Mouse (Mus musculus) forebrain, embryonic 15.5 days (tissue): ENCODE data around the gene Arhgap11a. TPM values are rescaled to one million over a fixed set of nuclear protein-coding genes. Genes with fewer than 3 reads are reported as not detected.
A peak's percentile ranks its signal among the peaks of the same experiment; 100 is the strongest.

Source experiments
- ATAC-seq: fragments of 200-750 bp; cut with Nextera tagmentation; replicated peaks from 2 replicates; pipeline ENCODE4 v1.8.0; 2017; ENCODE audit warnings: mild to moderate bottlenecking, moderate TSS enrichment, moderate library complexity
- H3K27ac ChIP-seq: fragments of 300-500 bp; sonication (generic); replicated peaks from 2 replicates; pipeline ENCODE4 v1.5.1; 2015; ENCODE audit warnings: mild to moderate bottlenecking, inconsistent platforms
- H3K27me3 ChIP-seq: fragments of 300-500 bp; sonication (generic); 2 replicates; pipeline ENCODE4 v1.6.1; 2015; ENCODE audit warnings: inconsistent platforms
- H3K36me3 ChIP-seq: fragments of 300-500 bp; sonication (generic); 2 replicates; pipeline ENCODE4 v1.6.1; 2015; ENCODE audit warnings: mild to moderate bottlenecking, inconsistent platforms
- H3K4me1 ChIP-seq: fragments of 300-500 bp; sonication (generic); 2 replicates; pipeline ENCODE4 v1.6.1; 2015; ENCODE audit warnings: inconsistent platforms
- H3K4me2 ChIP-seq: fragments of 300-500 bp; sonication (generic); replicated peaks from 2 replicates; pipeline ENCODE4 v1.6.1; 2015; ENCODE audit warnings: mild to moderate bottlenecking, inconsistent platforms
- H3K4me3 ChIP-seq: fragments of 300-500 bp; sonication (generic); 2 replicates; pipeline ENCODE4 v1.5.1; 2015; ENCODE audit warnings: mild to moderate bottlenecking, inconsistent platforms
- H3K9ac ChIP-seq: fragments of 300-500 bp; sonication (generic); replicated peaks from 2 replicates; pipeline ENCODE4 v1.6.1; 2015; ENCODE audit warnings: mild to moderate bottlenecking, inconsistent platforms
- H3K9me3 ChIP-seq: fragments of 300-500 bp; sonication (generic); 2 replicates; pipeline ENCODE4 v1.6.1; 2016; ENCODE audit warnings: inconsistent platforms
- WGBS: fragments of 180-500 bp; shearing (Covaris S2); methylation state at CpG from one replicate; pipeline ENCODE4 v1.1.7; 2015; ENCODE audit warnings: mixed read lengths; 5-methylcytosine and 5-hydroxymethylcytosine counted together
- polyA plus RNA-seq: library from polyadenylated mRNA; unstranded; fragments of >200 nt; fragmentation: Nextera tagmentation; extraction: Ambion mirVana; gene quantifications from 2 replicates; pipeline ENCODE4 v1.2.1, GENCODE M21; 2015

Arhgap11a gene
- 31.3 and 34.2 TPM in 2 replicates for polyA plus RNA-seq

DNA sequence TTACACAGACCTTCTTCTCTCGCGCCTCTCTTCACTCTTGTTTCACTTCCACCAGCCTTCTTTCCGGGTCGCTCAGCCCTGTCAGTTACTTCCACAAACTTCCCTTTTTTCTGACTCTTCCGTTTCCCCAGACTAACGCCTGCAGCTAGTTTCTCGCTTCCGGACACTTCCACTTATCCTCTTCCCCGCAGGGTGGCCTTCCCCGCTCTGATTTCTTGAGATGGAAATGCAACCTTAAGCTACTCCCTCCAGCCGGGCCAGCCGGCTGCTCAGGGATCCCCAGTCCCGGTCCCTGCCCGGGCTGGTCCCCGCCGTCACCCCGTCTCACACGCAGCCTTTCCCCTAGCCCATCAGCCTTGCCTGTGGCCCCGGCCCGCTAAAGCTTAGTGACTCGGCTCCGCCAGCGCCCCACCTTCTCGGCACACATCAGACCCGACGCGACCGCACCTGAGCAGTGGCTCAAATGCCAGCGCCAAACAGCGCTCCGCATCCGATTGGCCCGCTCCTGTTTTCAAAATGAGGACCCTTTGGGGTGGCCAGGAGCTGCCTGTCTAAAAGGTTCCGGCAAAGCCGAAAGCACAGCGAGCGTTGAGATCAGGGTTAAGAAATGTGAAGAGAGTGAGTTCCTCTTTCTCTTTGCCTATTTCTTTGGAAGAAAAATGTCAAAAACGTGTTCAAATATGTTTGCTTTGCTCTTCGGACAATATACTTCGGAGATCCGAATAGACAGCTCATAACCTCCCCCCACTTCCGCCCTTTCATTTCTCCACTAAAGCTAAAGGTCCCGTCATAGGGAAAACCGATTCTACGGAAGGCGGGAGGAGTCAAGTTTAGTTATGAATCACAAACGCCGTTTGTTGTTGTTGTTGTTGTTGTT, at the start of gene Arhgap11a:
TSS of gene Arhgap11a (minus strand) at position 417 of the 877 bp plus-strand sequence.
- Histone ChIP-seq H3K4me3 (peak within 1 kb of the TSS; percentile 79), H3K9me3 (no peaks in the 10 kb centered on the region), H3K27ac (peak within 1 kb of the TSS; percentile 78), H3K9ac (peak within 1 kb of the TSS; percentile 60), H3K4me1 (peaks cover 33% of the 10 kb centered on the region), H3K36me3 (no peaks in the 10 kb centered on the region), H3K4me2 (peak within 1 kb of the TSS; percentile 94), H3K27me3 (no peaks in the 10 kb centered on the region)
- under 1% methylated on average over 48 of the region's 48 CpGs for WGBS
- ATAC-seq, result peak; percentile 98

DNA sequence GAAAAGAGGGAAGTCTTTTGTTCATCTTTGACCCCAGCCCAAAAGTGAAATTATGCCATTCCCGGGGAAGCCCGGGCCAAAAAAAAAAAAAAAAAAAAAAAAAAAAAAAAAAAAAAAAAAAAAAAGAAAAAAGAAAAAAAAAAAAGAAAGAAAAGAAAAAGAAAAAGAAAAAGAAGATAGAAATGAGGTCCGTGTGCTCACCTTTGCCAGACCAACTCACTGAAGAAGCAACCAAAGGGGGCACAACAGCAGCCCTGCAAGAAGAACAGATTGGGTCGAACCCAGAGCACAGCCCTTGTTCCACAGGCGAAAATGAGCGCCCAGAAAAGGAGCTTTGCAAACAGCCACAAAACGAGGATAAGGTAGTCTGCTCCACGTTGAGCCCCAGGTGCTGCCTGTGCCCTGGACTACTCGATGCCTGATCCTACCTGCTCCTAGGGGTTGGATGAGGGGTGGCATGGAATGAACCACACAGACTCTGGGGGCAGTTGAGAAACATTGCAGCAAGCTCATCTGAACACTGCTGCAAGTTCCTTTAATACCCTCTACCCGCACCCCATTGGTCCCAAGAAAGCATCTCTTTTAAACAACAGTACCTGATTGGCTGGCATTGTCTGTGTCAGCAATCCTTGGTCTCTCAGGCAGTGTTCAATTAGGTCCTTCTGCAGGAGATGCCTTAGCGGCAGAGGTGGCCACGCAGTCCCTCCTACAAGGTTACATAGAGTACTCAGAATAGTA, 45.1 kb upstream of the Arhgap11a start:
- no peaks in the 10 kb centered on the region for H3K9me3 ChIP-seq
- ATAC-seq, result no peak
- H3K36me3 ChIP-seq, result no peaks in the 10 kb centered on the region
- no peaks in the 10 kb centered on the region for H3K27me3 ChIP-seq
- WGBS, result 82% methylated on average over 10 of the region's 12 CpGs
- H3K4me2 ChIP-seq, result no peak overlapping the region
- no peak overlapping the region for H3K4me3 ChIP-seq
- H3K4me1 ChIP-seq, result no peaks in the 10 kb centered on the region
- no peak overlapping the region for H3K27ac ChIP-seq
- H3K9ac ChIP-seq, result no peak overlapping the region

DNA sequence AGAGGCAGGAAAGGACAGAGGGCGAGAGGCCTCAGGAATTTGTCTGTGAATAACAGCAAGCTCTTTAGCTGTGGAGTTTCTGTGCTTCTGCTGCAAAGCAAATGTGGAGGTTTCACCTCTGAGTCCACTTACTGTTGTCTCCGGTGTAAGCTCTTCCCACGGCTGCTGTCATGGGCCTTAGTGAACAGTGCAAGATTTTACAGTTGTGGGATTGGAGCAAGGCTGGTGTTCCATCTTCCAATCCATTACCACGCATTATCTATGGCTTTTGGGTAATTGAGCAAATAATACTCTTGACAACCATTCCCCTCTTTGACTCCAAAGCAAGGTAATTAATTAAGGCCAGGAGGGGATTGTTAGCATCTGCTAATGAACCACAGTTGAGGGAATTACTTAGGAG, 38.7 kb upstream of the Arhgap11a start:
- no peak overlapping the region for H3K9ac ChIP-seq
- no peaks in the 10 kb centered on the region for H3K36me3 ChIP-seq
- no peaks in the 10 kb centered on the region for H3K9me3 ChIP-seq
- no peak overlapping the region for H3K4me2 ChIP-seq
- WGBS, result 66% methylated on average over 4 of the region's 4 CpGs
- no peak overlapping the region for H3K4me3 ChIP-seq
- H3K4me1 ChIP-seq, result no peaks in the 10 kb centered on the region
- ATAC-seq, result no peak
- H3K27ac ChIP-seq, result no peak overlapping the region
- H3K27me3 ChIP-seq, result no peaks in the 10 kb centered on the region

DNA sequence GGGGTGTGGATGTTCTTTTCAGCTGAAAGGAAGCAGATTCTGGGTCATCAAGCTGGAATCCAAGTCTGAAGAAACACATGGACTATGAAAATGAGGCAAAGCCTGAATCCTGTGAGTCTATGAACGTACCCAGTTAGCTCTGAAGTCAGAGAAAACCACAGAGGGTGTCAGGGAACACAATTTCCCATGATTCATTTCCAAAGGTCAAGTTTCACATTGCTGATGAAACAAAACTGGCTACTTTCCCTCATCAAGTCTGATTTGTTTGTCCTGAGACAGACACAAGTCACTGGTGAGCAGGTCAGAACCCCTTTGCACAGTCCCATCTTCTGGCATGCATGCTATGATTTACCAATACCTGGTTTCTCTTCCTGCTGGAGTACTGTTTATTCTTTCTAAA, 37.6 kb upstream of the Arhgap11a start:
- Histone ChIP-seq H3K9me3 (no peaks in the 10 kb centered on the region), H3K27me3 (no peaks in the 10 kb centered on the region), H3K36me3 (no peaks in the 10 kb centered on the region), H3K4me1 (no peaks in the 10 kb centered on the region), H3K4me2 (no peak overlapping the region), H3K4me3 (no peak overlapping the region), H3K27ac (no peak overlapping the region), H3K9ac (no peak overlapping the region)
- no peak for ATAC-seq
- WGBS, result 76% methylated on average over 1 of the region's 1 CpGs

DNA sequence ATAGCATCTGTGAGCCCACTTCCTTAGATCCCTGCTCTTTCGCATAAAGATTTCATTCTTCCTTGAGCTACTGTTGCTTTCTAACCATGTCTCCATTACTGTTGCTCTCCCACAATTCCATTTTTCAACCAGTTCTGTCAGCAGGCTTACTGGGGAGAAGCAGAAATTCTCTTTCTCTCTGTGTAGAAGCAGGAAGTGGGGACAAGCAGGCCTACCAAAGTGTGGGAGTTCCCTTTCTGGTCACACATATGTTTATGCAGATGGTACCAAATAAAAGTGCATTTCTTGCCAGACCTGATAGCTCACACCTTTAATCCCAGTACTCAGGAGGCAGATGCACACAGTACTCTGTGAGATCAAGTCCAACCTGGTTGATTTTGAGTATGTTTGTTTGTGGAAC, 21.7 kb upstream of the Arhgap11a start:
- no peak overlapping the region for H3K9ac ChIP-seq
- H3K27ac ChIP-seq, result no peak overlapping the region
- 0 out of 2 replicates have a peak, but pooled peaks cover 2% of the 10 kb centered on the region for H3K27me3 ChIP-seq
- no peaks in the 10 kb centered on the region for H3K9me3 ChIP-seq
- H3K4me3 ChIP-seq, result no peak overlapping the region
- no peak overlapping the region for H3K4me2 ChIP-seq
- 86% methylated on average over 1 of the region's 1 CpGs for WGBS
- no peaks in the 10 kb centered on the region for H3K36me3 ChIP-seq
- no peaks in the 10 kb centered on the region for H3K4me1 ChIP-seq
- ATAC-seq, result no peak

DNA sequence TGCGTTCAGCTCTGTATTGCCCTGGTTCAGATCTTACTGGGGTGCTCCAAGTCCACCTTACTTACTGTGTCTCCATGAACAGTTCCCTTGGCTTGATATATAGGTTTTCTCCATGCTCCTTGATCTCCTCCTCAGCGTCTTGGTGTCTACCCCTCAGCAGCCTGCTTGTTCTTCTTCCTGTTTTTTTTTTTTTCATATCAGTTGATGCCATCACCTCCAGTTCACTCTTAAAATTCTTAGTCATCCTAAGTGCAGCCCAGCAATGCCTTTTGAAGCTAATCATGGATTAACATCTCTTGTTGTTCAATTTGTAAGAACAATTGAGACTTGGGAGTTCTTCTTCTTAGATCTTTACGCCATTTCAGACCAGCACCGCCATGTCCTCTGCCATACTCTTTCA, 19.9 kb upstream of the Arhgap11a start:
- Histone ChIP-seq H3K4me3 (no peak overlapping the region), H3K4me1 (no peaks in the 10 kb centered on the region), H3K27ac (no peak overlapping the region), H3K4me2 (no peak overlapping the region), H3K36me3 (no peaks in the 10 kb centered on the region), H3K9me3 (no peaks in the 10 kb centered on the region), H3K9ac (no peak overlapping the region), H3K27me3 (0 out of 2 replicates have a peak, but pooled peaks cover 2% of the 10 kb centered on the region)
- 79% methylated on average over 4 of the region's 4 CpGs for WGBS
- ATAC-seq, result no peak

DNA sequence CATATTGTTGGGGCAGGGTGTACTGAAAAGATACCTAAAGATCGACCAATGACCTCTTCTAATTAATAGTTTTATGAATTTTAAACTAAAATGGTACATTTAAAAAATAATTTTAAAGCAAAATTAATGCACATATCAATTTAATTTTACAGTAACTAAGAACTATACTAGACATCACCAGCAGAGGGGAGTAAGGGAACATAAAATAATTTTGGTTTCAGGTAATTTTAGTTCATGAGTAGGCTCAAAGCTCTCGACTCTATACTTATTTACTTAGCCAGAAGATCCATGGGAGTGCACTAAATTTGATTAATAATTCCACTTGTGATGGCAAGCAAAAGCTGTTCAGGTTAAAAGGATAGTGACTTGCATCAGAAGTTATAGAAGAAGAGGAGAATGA, 17.7 kb upstream of the Arhgap11a start:
- H3K36me3 ChIP-seq, result no peaks in the 10 kb centered on the region
- 54% methylated on average over 2 of the region's 2 CpGs for WGBS
- no peak for ATAC-seq

DNA sequence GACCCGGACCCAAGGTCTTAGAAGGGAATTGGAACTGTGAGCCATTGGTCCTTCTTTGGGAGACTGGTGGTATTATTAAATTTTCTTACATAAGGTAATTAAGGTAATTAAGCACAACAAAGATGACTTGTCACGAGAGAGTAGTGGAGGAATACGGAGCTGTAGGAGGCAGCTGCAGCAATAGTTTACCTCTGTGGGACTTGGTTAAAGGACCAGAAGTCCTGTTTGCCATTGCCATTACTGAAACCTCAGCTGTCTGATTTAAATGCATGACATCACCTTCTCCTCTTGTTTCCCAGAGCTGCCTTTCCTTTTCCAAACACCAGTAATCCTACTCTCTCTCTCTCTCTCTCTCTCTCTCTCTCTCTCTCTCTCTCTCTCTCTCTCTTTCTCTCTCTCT, 680 bp upstream of the Arhgap11a start:
- ATAC-seq, result peak; percentile 75
- WGBS, result under 1% methylated on average over 3 of the region's 3 CpGs

More for the DNA sequence above, 17.7 kb upstream of the Arhgap11a start:
- Histone ChIP-seq H3K4me2 (no peak overlapping the region), H3K9me3 (no peaks in the 10 kb centered on the region), H3K4me1 (no peaks in the 10 kb centered on the region), H3K9ac (no peak overlapping the region), H3K4me3 (no peak overlapping the region), H3K27ac (no peak overlapping the region), H3K27me3 (0 out of 2 replicates have a peak, but pooled peaks cover 2% of the 10 kb centered on the region)

DNA sequence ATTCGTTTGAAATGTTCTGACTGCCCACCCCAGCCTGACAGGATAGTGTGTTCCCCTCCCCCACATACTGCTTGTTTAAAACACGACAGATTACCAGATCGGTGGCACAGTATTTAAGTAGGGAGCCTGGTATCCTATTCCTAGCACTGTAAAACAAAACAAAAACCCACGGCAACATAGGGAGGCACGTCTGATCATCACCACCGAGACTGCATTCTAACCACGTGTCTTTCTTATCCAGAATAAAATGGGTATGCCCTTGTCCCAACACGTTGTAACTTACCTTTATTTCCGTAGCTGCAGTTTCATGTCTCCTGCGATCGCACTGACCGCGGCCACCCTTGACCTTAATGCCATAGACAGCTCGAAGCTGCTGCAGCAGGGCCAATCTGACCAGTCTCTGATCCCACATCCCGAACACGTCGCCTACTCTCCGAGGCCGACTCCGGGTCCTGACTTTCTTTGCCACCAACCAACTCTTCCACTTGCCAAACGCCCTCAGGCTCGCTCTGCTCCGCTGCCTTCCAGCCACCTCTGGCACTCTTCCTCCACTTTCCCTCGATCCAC, 700 bp downstream of the Arhgap11a start:
- Histone ChIP-seq H3K27me3 (no peaks in the 10 kb centered on the region), H3K4me1 (peaks cover 33% of the 10 kb centered on the region), H3K9ac (peak overlapping the region; percentile 60), H3K27ac (peak overlapping the region; percentile 78; the same call in 1 of the 2 replicates), H3K9me3 (no peaks in the 10 kb centered on the region), H3K4me3 (peak overlapping the region; percentile 79), H3K4me2 (peak overlapping the region; percentile 94), H3K36me3 (no peaks in the 10 kb centered on the region)
- no peak for ATAC-seq
- WGBS, result under 1% methylated on average over 24 of the region's 24 CpGs

More for the DNA sequence above, 680 bp upstream of the Arhgap11a start:
- no peaks in the 10 kb centered on the region for H3K9me3 ChIP-seq
- peak overlapping the region; percentile 78 for H3K27ac ChIP-seq
- H3K9ac ChIP-seq, result peak overlapping the region; percentile 60
- H3K4me3 ChIP-seq, result peak overlapping the region; percentile 79
- peak overlapping the region; percentile 94 for H3K4me2 ChIP-seq
- no peaks in the 10 kb centered on the region for H3K36me3 ChIP-seq
- peaks cover 33% of the 10 kb centered on the region for H3K4me1 ChIP-seq
- no peaks in the 10 kb centered on the region for H3K27me3 ChIP-seq

DNA sequence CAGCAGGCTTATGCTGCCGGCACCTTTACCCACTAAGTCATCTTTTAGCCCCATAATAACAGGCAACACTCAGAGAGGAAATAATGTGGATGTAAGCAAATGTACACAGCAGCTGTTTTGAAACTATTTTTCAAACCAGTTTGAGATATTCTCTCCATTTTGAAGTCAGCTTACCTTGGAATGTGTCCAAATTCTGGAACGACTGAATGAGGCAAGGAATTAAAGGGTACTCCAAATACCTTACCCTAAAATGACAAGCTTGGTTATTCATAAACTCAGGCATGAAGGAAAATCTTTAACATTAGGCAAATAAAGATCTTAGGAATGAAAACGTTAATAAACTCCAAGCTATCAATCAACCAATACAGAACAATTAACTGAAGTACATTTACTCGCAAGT, 3.4 kb downstream of the Arhgap11a start:
- no peaks in the 10 kb centered on the region for H3K36me3 ChIP-seq
- H3K4me3 ChIP-seq, result no peak overlapping the region
- no peaks in the 10 kb centered on the region for H3K9me3 ChIP-seq
- H3K27me3 ChIP-seq, result no peaks in the 10 kb centered on the region
- ATAC-seq, result no peak
- H3K9ac ChIP-seq, result no peak overlapping the region
- no peak overlapping the region for H3K4me2 ChIP-seq
- no peak overlapping the region for H3K27ac ChIP-seq
- H3K4me1 ChIP-seq, result peaks cover 33% of the 10 kb centered on the region
- WGBS, result 63% methylated on average over 4 of the region's 4 CpGs

DNA sequence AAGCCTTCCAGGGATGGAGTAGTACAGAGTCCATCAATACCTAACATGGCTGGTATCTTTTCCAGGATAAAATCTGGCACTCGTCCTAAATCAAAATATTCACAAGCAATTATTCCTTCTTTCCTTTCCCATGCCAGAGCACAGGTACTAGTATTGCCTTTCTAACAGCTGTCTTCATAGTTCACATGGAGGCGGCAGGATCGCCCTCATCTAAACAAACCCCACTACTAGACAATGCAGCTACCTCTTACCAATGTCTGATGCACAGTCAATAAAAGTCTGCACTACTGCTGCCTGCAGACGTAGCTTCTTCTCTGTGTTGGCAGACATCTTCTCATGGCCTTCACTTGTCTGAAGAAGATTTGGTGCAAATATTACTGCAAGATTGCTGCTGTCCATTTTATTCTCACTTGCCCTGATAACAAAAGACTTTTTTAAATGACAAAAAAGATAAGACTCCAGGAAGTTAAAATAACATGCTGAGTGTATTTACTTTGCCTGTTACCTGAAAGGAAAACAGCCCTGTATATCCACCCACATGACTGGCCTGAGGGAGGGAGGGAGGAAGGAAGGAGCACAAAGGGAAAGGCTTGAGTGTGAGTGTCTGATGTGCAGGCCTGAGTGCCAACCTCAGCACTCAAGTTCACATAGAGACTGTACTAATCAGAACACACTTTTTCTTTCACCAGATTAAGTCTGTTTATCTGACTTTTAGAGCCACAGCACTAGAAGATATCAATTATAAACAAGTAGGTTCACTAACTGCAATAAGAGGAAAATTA, 6.6 kb downstream of the Arhgap11a start:
- Histone ChIP-seq H3K4me1 (peaks cover 14% of the 10 kb centered on the region), H3K4me3 (no peak overlapping the region), H3K9me3 (no peaks in the 10 kb centered on the region), H3K27ac (no peak overlapping the region), H3K9ac (no peak overlapping the region), H3K27me3 (no peaks in the 10 kb centered on the region), H3K4me2 (no peak overlapping the region), H3K36me3 (no peaks in the 10 kb centered on the region)
- WGBS, result 97% methylated on average over 4 of the region's 4 CpGs
- no peak for ATAC-seq
